Mouse (Mus musculus) heart, postnatal 0 days (tissue): ENCODE results near the gene Sele. TPM values are rescaled to one million over a fixed set of nuclear protein-coding genes. Genes with fewer than 3 reads are reported as not detected.

Source experiments
- ATAC-seq: fragments of 200-750 bp; cut with Nextera tagmentation; 2 replicates; pipeline ENCODE4 v1.8.0; 2017; ENCODE audit warnings: low read depth, moderate number of reproducible peaks, moderate library complexity; ENCODE audit not compliant: insufficient read depth
- DNase-seq: peaks from one replicate; pipeline ENCODE4 v3.0.0-alpha.2; 2016; ENCODE audit warnings: low spot score
- H3K27ac ChIP-seq: fragments of 300-500 bp; sonication (generic); 2 replicates; pipeline ENCODE4 v1.5.1; 2014; ENCODE audit warnings: low read depth, mild to moderate bottlenecking
- H3K27me3 ChIP-seq: fragments of 300-500 bp; sonication (generic); 2 replicates; pipeline ENCODE4 v1.6.1; 2014; ENCODE audit warnings: low read length, mixed read lengths; ENCODE audit not compliant: control insufficient read depth, insufficient read depth
- H3K36me3 ChIP-seq: fragments of 300-500 bp; sonication (generic); replicated peaks from 2 replicates; pipeline ENCODE4 v1.6.1; 2014; ENCODE audit warnings: low read length, mixed read lengths; ENCODE audit not compliant: control insufficient read depth, insufficient read depth
- H3K4me1 ChIP-seq: fragments of 300-500 bp; sonication (generic); 2 replicates; pipeline ENCODE4 v1.6.1; 2014; ENCODE audit warnings: antibody characterized with exemption; ENCODE audit not compliant: control insufficient read depth, insufficient read depth
- H3K4me2 ChIP-seq: fragments of 300-500 bp; sonication (generic); 2 replicates; pipeline ENCODE4 v1.6.1; 2014; ENCODE audit warnings: low read depth, mild to moderate bottlenecking, low read length, moderate library complexity
- H3K4me3 ChIP-seq: fragments of 300-500 bp; sonication (generic); 2 replicates; pipeline ENCODE4 v1.5.1; 2014; ENCODE audit warnings: low read depth, low read length
- H3K9ac ChIP-seq: fragments of 300-500 bp; sonication (generic); replicated peaks from 2 replicates; pipeline ENCODE4 v1.6.1; 2014; ENCODE audit warnings: low read depth, low read length, mixed read lengths
- H3K9me3 ChIP-seq: fragments of 300-500 bp; sonication (generic); replicated peaks from 2 replicates; pipeline ENCODE4 v1.6.1; 2016; ENCODE audit warnings: low read length; ENCODE audit not compliant: control insufficient read depth
- CTCF ChIP-seq: IDR thresholded peaks from 2 replicates; pipeline ENCODE4 v1.5.1; 2016; ENCODE audit warnings: antibody characterized with exemption, control low read depth, low read depth
- EP300 ChIP-seq: IDR thresholded peaks from 2 replicates; pipeline ENCODE4 v1.6.1; 2016; ENCODE audit warnings: antibody characterized with exemption, low read depth
- WGBS: fragments of 180-500 bp; shearing (Covaris S2); extraction: QIAGEN DNeasy Blood & Tissue Kit; methylation state at CpG from one replicate; pipeline ENCODE4 v1.1.7; 2014; 5-methylcytosine and 5-hydroxymethylcytosine counted together
- polyA plus RNA-seq: library from polyadenylated mRNA; unstranded; fragments of >200 nt; fragmentation: Nextera tagmentation; extraction: Ambion mirVana; gene quantifications from 2 replicates; pipeline ENCODE4 v1.2.1, GENCODE M21; 2015
- total RNA-seq: library from RNA; depleted of rRNA; stranded (reverse); fragments of >200 nt; gene quantifications from 2 replicates; pipeline ENCODE4 v1.2.3, GENCODE M21; 2014; ENCODE audit warnings: low replicate concordance

Gene Sele
- total and polyA plus RNA-seq, 2 experiments from 2014 or later = 2.4 to 6.1 TPM

DNA sequence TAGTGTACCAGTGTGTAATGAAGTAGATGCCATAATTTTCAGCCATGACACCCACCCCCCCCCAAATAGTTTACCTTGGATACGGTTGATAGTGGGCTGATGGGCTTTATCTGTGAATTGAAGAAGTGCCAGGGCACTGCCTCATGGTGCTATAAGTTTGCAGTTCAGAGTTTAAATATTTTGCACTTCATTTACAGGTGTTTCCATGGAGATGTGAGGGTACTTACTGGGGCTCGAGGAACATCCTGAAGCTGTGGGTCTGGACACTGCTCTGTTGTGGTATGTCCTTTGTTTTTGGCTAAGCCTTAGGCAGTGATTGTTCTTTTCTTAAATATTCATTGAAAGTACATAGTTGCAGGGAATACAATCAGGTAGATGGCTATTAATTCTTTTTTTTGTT, 14.8 kb downstream of the Sele start:
- Histone ChIP-seq H3K9ac (no peak overlapping the region), H3K9me3 (no peaks in the 10 kb centered on the region), H3K4me2 (no peak overlapping the region), H3K4me3 (no peak overlapping the region), H3K36me3 (no peaks in the 10 kb centered on the region), H3K4me1 (no peaks in the 10 kb centered on the region), H3K27ac (no peak overlapping the region), H3K27me3 (no peaks in the 10 kb centered on the region)
- TF ChIP-seq EP300 = no peak
- no peak for TF ChIP-seq CTCF
- no peak for ATAC-seq
- no peak for DNase-seq
- 27% methylated on average over 2 of the region's 2 CpGs for WGBS

- 45% methylated on average over 3 of the region's 3 CpGs for WGBS
- ATAC-seq = no peak
- H3K9ac ChIP-seq = no peak overlapping the region
Observed at GRCm38 (mm10) chr1:164063745-164064144, 15.7 kb downstream of the Sele start.

GRCm38 (mm10) chr1:164069261-164069660, 21.2 kb downstream of the Sele start:
- no peak overlapping the region for H3K9ac ChIP-seq
- H3K36me3 ChIP-seq = no peaks in the 10 kb centered on the region
- H3K4me3 ChIP-seq = no peak overlapping the region
- ATAC-seq (no peak), DNase-seq (no peak)
- no peaks in the 10 kb centered on the region for H3K4me1 ChIP-seq
- no peak overlapping the region for H3K27ac ChIP-seq
- H3K9me3 ChIP-seq = no peaks in the 10 kb centered on the region
- TF ChIP-seq EP300 = no peak
- TF ChIP-seq CTCF = no peak
- no peak overlapping the region for H3K4me2 ChIP-seq
- no peaks in the 10 kb centered on the region for H3K27me3 ChIP-seq

More at GRCm38 (mm10) chr1:164063745-164064144, 15.7 kb downstream of the Sele start:
- no peak for TF ChIP-seq EP300
- TF ChIP-seq CTCF = no peak
- no peaks in the 10 kb centered on the region for H3K36me3 ChIP-seq
- no peaks in the 10 kb centered on the region for H3K27me3 ChIP-seq
- H3K4me3 ChIP-seq = no peak overlapping the region
- DNase-seq = no peak
- H3K4me1 ChIP-seq = no peaks in the 10 kb centered on the region
- no peak overlapping the region for H3K27ac ChIP-seq
- H3K9me3 ChIP-seq = no peaks in the 10 kb centered on the region
- no peak overlapping the region for H3K4me2 ChIP-seq

DNA sequence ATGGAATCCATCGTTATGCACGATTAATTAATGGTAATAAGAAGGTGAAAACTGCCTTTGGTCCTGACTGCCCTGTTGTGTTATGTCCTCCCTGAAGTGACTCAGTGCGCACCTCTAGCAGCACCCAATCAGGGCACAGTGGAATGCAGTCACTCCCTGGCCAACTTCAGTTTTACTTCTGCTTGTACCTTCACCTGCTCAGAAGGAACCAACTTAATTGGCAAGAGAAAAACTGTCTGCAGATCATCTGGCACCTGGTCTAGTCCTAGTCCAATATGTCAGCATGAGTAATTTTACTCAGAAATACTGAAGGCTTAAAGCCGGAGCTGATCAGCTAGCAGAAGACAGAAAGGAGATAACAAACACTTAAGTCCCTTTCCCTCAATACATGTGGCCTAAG, 22.4 kb downstream of the Sele start:
- no peak for ATAC-seq
- Histone ChIP-seq H3K27me3 (no peaks in the 10 kb centered on the region), H3K9me3 (no peaks in the 10 kb centered on the region), H3K4me3 (no peak overlapping the region), H3K36me3 (no peaks in the 10 kb centered on the region), H3K4me1 (no peaks in the 10 kb centered on the region), H3K9ac (no peak overlapping the region), H3K4me2 (no peak overlapping the region), H3K27ac (no peak overlapping the region)
- TF ChIP-seq CTCF = no peak
- TF ChIP-seq EP300 = no peak
- no peak for DNase-seq
- WGBS = 79% methylated on average over 4 of the region's 4 CpGs

DNA sequence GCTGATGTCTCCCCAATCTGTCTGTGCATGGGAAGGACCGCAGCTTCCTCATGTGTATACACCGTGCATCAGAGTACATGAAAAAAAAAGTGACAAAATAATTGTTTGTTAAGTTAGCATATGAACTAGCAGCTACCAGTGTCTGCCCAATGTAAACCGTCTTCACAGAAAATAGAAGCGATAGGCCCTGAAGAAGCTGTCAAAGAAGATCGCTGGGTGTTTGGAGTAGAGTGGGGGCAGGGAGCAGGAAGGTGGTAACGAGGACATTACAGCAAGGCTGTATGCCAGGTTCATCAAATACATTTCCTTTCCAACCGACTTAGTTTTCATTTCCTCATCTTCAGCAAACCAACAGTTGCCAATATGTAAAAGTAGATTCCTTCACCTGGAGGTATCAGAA, 23.1 kb downstream of the Sele start:
- Histone ChIP-seq H3K36me3 (no peaks in the 10 kb centered on the region), H3K27ac (no peak overlapping the region; the same call in 1 of the 2 replicates), H3K4me2 (no peak overlapping the region), H3K4me1 (no peaks in the 10 kb centered on the region), H3K4me3 (no peak overlapping the region), H3K9ac (no peak overlapping the region), H3K9me3 (no peaks in the 10 kb centered on the region), H3K27me3 (no peaks in the 10 kb centered on the region)
- ATAC-seq = no peak
- no peak for DNase-seq
- TF ChIP-seq CTCF = no peak
- no peak for TF ChIP-seq EP300
- WGBS = 76% methylated on average over 7 of the region's 7 CpGs

GRCm38 (mm10) chr1:164072001-164072400, 24.0 kb downstream of the Sele start:
- DNase-seq (no peak), ATAC-seq (no peak)
- no peak for TF ChIP-seq EP300
- no peak for TF ChIP-seq CTCF
- H3K27ac ChIP-seq = peak overlapping the region; percentile 34; the same call in 1 of the 2 replicates
- H3K4me2 ChIP-seq = no peak overlapping the region
- no peak overlapping the region for H3K4me3 ChIP-seq
- H3K36me3 ChIP-seq = no peaks in the 10 kb centered on the region
- no peak overlapping the region for H3K9ac ChIP-seq
- H3K9me3 ChIP-seq = no peaks in the 10 kb centered on the region
- 82% methylated on average over 4 of the region's 4 CpGs for WGBS
- H3K4me1 ChIP-seq = no peaks in the 10 kb centered on the region
- no peaks in the 10 kb centered on the region for H3K27me3 ChIP-seq
